Mouse (Mus musculus) heart, embryonic 14.5 days (tissue): ENCODE data around the gene Acta2. TPM values are rescaled to one million over a fixed set of nuclear protein-coding genes. Genes with fewer than 3 reads are reported as not detected.

Experiments
- ATAC-seq: fragments of 200-750 bp; cut with Nextera tagmentation; 2 replicates; pipeline ENCODE4 v1.8.0; 2017; ENCODE audit warnings: low read depth, moderate TSS enrichment; ENCODE audit not compliant: insufficient number of reproducible peaks, insufficient read depth, low FRiP score
- H3K27ac ChIP-seq, 2 experiments: fragments of 200-500 bp in 1 of 2; fragments of 300-500 bp in 1 of 2; sonication (generic) in 1 of 2; replicated peaks in 1 of 2; 2 replicates each; pipeline ENCODE4 v1.5.1; 2012 to 2014; ENCODE audit warnings: low read depth in 2 of 2, low read length in 2 of 2, control low read depth in 1 of 2, mild to moderate bottlenecking in 1 of 2, mixed read lengths in 1 of 2; ENCODE audit not compliant: control insufficient read depth in 1 of 2, insufficient read depth in 1 of 2
- H3K27me3 ChIP-seq: fragments of 300-500 bp; sonication (generic); 2 replicates; pipeline ENCODE4 v1.6.1; 2014; ENCODE audit warnings: mild to moderate bottlenecking, low read length, control low read depth; ENCODE audit not compliant: control insufficient read depth, insufficient read depth
- H3K36me3 ChIP-seq: fragments of 300-500 bp; sonication (generic); 2 replicates; pipeline ENCODE4 v1.6.1; 2014; ENCODE audit warnings: mild to moderate bottlenecking, control low read depth, low read length, mixed read lengths; ENCODE audit not compliant: control insufficient read depth, insufficient read depth
- H3K4me1 ChIP-seq, 2 experiments: fragments of 200-500 bp in 1 of 2; fragments of 300-500 bp in 1 of 2; sonication (generic) in 1 of 2; 2 replicates each; pipeline ENCODE4 v1.6.1; 2012 to 2014; ENCODE audit warnings: low read length in 2 of 2, control low read depth in 1 of 2, mixed read lengths in 1 of 2; ENCODE audit not compliant: control insufficient read depth in 2 of 2, insufficient read depth in 2 of 2
- H3K4me2 ChIP-seq: fragments of 300-500 bp; sonication (generic); 2 replicates; pipeline ENCODE4 v1.6.1; 2014; ENCODE audit warnings: mild to moderate bottlenecking, low read length
- H3K4me3 ChIP-seq, 2 experiments: fragments of 200-500 bp in 1 of 2; fragments of 300-500 bp in 1 of 2; sonication (generic) in 1 of 2; 2 replicates each; pipeline ENCODE4 v1.5.1; 2012 to 2014; ENCODE audit warnings: low read length in 2 of 2, mild to moderate bottlenecking in 2 of 2, control low read depth in 1 of 2, low read depth in 1 of 2, moderate library complexity in 1 of 2; ENCODE audit not compliant: control insufficient read depth in 1 of 2, insufficient read depth in 1 of 2
- H3K9ac ChIP-seq: fragments of 300-500 bp; sonication (generic); 2 replicates; pipeline ENCODE4 v1.6.1; 2014; ENCODE audit warnings: mild to moderate bottlenecking, low read length
- H3K9me3 ChIP-seq: fragments of 300-500 bp; sonication (generic); 2 replicates; pipeline ENCODE4 v1.6.1; 2016; ENCODE audit warnings: low read length, control low read depth; ENCODE audit not compliant: control insufficient read depth
- WGBS: fragments of 180-500 bp; shearing (Covaris S2); extraction: QIAGEN DNeasy Blood & Tissue Kit; methylation state at CpG from one replicate; pipeline ENCODE4 v1.1.7; 2014; 5-methylcytosine and 5-hydroxymethylcytosine counted together
- polyA plus RNA-seq: library from polyadenylated mRNA; unstranded; fragments of >200 nt; fragmentation: Nextera tagmentation; extraction: Ambion mirVana; gene quantifications from 2 replicates; pipeline ENCODE4 v1.2.1, GENCODE M21; 2014

The Acta2 gene
- polyA plus RNA-seq, 1 experiment from 2014 or later: 1,199 TPM

- Histone ChIP-seq H3K4me1 (no peaks in the 10 kb centered on the region), H3K9me3 (no peaks in the 10 kb centered on the region), H3K27me3 (no peaks in the 10 kb centered on the region), H3K9ac (no peak overlapping the region), H3K4me3 (no peak overlapping the region), H3K4me2 (no peak overlapping the region), H3K36me3 (peaks cover 57% of the 10 kb centered on the region), H3K27ac (no peak overlapping the region)
- 56% methylated on average over 5 of the region's 5 CpGs for WGBS
- no peak for ATAC-seq
These were observed 14.9 kb downstream of the Acta2 start for GRCm38 (mm10) chr19:34240273-34241039.

- Histone ChIP-seq H3K27me3 (no peaks in the 10 kb centered on the region), H3K4me1 (peaks cover 0 to 2% of the 10 kb centered on the region in 2 experiments; a peak in 1 of 4 replicates), H3K27ac (no peak overlapping the region), H3K36me3 (peaks cover 35% of the 10 kb centered on the region), H3K4me2 (no peak overlapping the region), H3K4me3 (no peak overlapping the region), H3K9me3 (no peaks in the 10 kb centered on the region), H3K9ac (no peak overlapping the region)
- no peak for ATAC-seq
- 93% methylated on average over 2 of the region's 2 CpGs for WGBS
These were observed 17.6 kb downstream of the Acta2 start for GRCm38 (mm10) chr19:34237746-34238145.

GRCm38 (mm10) chr19:34236049-34236448, 19.3 kb downstream of the Acta2 start:
- no peak overlapping the region for H3K9ac ChIP-seq
- WGBS: 84% methylated on average over 3 of the region's 3 CpGs
- H3K9me3 ChIP-seq: no peaks in the 10 kb centered on the region
- no peak overlapping the region for H3K27ac ChIP-seq
- H3K36me3 ChIP-seq: peaks cover 19% of the 10 kb centered on the region
- no peak for ATAC-seq
- no peaks in the 10 kb centered on the region for H3K27me3 ChIP-seq
- H3K4me1 ChIP-seq: peaks cover 0 to 2% of the 10 kb centered on the region in 2 experiments; a peak in 1 of 4 replicates
- no peak overlapping the region for H3K4me3 ChIP-seq
- H3K4me2 ChIP-seq: no peak overlapping the region

- H3K27me3 ChIP-seq: no peaks in the 10 kb centered on the region
- H3K4me2 ChIP-seq: no peak overlapping the region
- no peak overlapping the region for H3K9ac ChIP-seq
- peaks cover 0 to 2% of the 10 kb centered on the region in 2 experiments; a peak in 1 of 4 replicates for H3K4me1 ChIP-seq
- H3K9me3 ChIP-seq: no peaks in the 10 kb centered on the region
- no peak overlapping the region for H3K4me3 ChIP-seq
- 60% methylated on average over 14 of the region's 14 CpGs for WGBS
- ATAC-seq: no peak
- H3K27ac ChIP-seq: no peak overlapping the region
- H3K36me3 ChIP-seq: 0 out of 2 replicates have a peak, but pooled peaks cover 4% of the 10 kb centered on the region
These were observed 21.4 kb downstream of the Acta2 start for GRCm38 (mm10) chr19:34233944-34234343.

- Histone ChIP-seq H3K9ac (no peak overlapping the region), H3K4me1 (peaks cover 0 to 2% of the 10 kb centered on the region in 2 experiments; a peak in 1 of 4 replicates), H3K36me3 (no peaks in the 10 kb centered on the region), H3K27me3 (no peaks in the 10 kb centered on the region), H3K27ac (no peak overlapping the region), H3K9me3 (no peaks in the 10 kb centered on the region), H3K4me2 (no peak overlapping the region), H3K4me3 (no peak overlapping the region)
- 71% methylated on average over 5 of the region's 5 CpGs for WGBS
- ATAC-seq: no peak
These were observed 23.1 kb downstream of the Acta2 start for GRCm38 (mm10) chr19:34232326-34232725.

GRCm38 (mm10) chr19:34231596-34231995, 23.8 kb downstream of the Acta2 start:
- no peak overlapping the region for H3K9ac ChIP-seq
- H3K27me3 ChIP-seq: no peaks in the 10 kb centered on the region
- ATAC-seq: no peak
- no peak overlapping the region for H3K4me3 ChIP-seq
- H3K36me3 ChIP-seq: no peaks in the 10 kb centered on the region
- no peak overlapping the region for H3K4me2 ChIP-seq
- no peak overlapping the region for H3K27ac ChIP-seq
- H3K4me1 ChIP-seq: peaks cover 0 to 2% of the 10 kb centered on the region in 2 experiments; a peak in 1 of 4 replicates
- no peaks in the 10 kb centered on the region for H3K9me3 ChIP-seq
- 78% methylated on average over 7 of the region's 7 CpGs for WGBS

GRCm38 (mm10) chr19:34222805-34223204, 32.6 kb downstream of the Acta2 start:
- H3K4me2 ChIP-seq: no peak overlapping the region
- no peaks in the 10 kb centered on the region for H3K36me3 ChIP-seq
- no peak overlapping the region for H3K4me3 ChIP-seq
- no peaks in the 10 kb centered on the region for H3K9me3 ChIP-seq
- H3K4me1 ChIP-seq: no peaks in the 10 kb centered on the region
- WGBS: 83% methylated on average over 3 of the region's 3 CpGs
- H3K9ac ChIP-seq: no peak overlapping the region
- no peak for ATAC-seq
- H3K27me3 ChIP-seq: no peaks in the 10 kb centered on the region
- no peak overlapping the region for H3K27ac ChIP-seq
